Mouse (Mus musculus) E14TG2a.4 (cell line): Measurements from ENCODE around the gene Prtg.

Source experiments
- CTCF ChIP-seq: conservative IDR thresholded peaks from 2 replicates; pipeline ENCODE4 v1.5.1; 2014; ENCODE audit warnings: low read length
- NANOG ChIP-seq: IDR thresholded peaks from 2 replicates; pipeline ENCODE4 v1.6.1; 2014; ENCODE audit warnings: borderline replicate concordance, low read length, mixed read lengths

DNA sequence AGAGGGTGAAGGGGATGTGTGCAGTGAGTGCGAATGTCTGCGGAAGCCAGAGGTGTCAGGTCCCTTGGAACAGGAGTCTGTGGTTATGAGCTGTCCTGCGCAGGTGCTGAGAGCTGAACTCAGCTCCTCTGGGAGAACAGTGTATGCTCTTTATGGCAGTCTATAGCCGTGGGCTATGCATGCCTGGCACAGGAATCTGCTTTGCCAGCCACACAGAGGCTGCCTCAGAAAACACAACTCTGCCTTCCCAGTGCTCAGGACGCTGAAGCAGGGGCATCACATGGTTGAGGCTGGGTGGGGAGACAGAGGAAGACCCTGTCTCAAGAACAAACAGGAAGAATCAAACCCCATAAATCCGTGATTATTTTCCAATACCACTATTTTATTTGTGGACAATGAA lies 60.8 kb downstream of the Prtg start:
- no peak for TF ChIP-seq CTCF
- TF ChIP-seq NANOG = no peak
